Mouse (Mus musculus) forebrain, embryonic 14.5 days (tissue): ENCODE results near the gene Aff3. TPM values are rescaled to one million over a fixed set of nuclear protein-coding genes. Genes with fewer than 3 reads are reported as not detected.

Experiments used
- ATAC-seq: fragments of 200-750 bp; cut with Nextera tagmentation; 2 replicates; pipeline ENCODE4 v1.8.0; 2017; ENCODE audit warnings: mild to moderate bottlenecking, moderate library complexity
- DNase-seq: peaks from one replicate; pipeline ENCODE4 v3.0.0-alpha.2; 2015; ENCODE audit warnings: low spot score
- H3K27ac ChIP-seq: fragments of 300-500 bp; sonication (generic); 2 replicates; pipeline ENCODE4 v1.5.1; 2014; ENCODE audit warnings: low read depth, mild to moderate bottlenecking, control low read depth, low read length, moderate library complexity
- H3K27me3 ChIP-seq: fragments of 300-500 bp; sonication (generic); replicated peaks from 2 replicates; pipeline ENCODE4 v1.6.1; 2014; ENCODE audit warnings: low read length, control low read depth, mixed read lengths; ENCODE audit not compliant: control insufficient read depth, insufficient read depth
- H3K36me3 ChIP-seq: fragments of 300-500 bp; sonication (generic); 2 replicates; pipeline ENCODE4 v1.6.1; 2014; ENCODE audit warnings: low read length, control low read depth; ENCODE audit not compliant: control insufficient read depth, insufficient read depth
- H3K4me1 ChIP-seq: fragments of 300-500 bp; sonication (generic); 2 replicates; pipeline ENCODE4 v1.6.1; 2014; ENCODE audit warnings: antibody characterized with exemption, low read length, control low read depth; ENCODE audit not compliant: control insufficient read depth, insufficient read depth
- H3K4me2 ChIP-seq: fragments of 300-500 bp; sonication (generic); 2 replicates; pipeline ENCODE4 v1.6.1; 2014; ENCODE audit warnings: mild to moderate bottlenecking, control low read depth, low read length
- H3K4me3 ChIP-seq: fragments of 300-500 bp; sonication (generic); 2 replicates; pipeline ENCODE4 v1.5.1; 2014; ENCODE audit warnings: low read depth, low read length, control low read depth
- H3K9ac ChIP-seq: fragments of 300-500 bp; sonication (generic); 2 replicates; pipeline ENCODE4 v1.6.1; 2014; ENCODE audit warnings: mild to moderate bottlenecking, low read length, control low read depth, moderate library complexity
- H3K9me3 ChIP-seq: fragments of 300-500 bp; sonication (generic); replicated peaks from 2 replicates; pipeline ENCODE4 v1.6.1; 2016; ENCODE audit warnings: low read length, control low read depth, mixed read lengths; ENCODE audit not compliant: control insufficient read depth
- WGBS: fragments of 180-500 bp; shearing (Covaris S2); extraction: QIAGEN DNeasy Blood & Tissue Kit; methylation state at CpG from one replicate; pipeline ENCODE4 v1.1.7; 2014; 5-methylcytosine and 5-hydroxymethylcytosine counted together
- polyA plus RNA-seq: library from polyadenylated mRNA; unstranded; fragments of >200 nt; fragmentation: Nextera tagmentation; extraction: Ambion mirVana; gene quantifications from 2 replicates; pipeline ENCODE4 v1.2.1, GENCODE M21; 2014

Gene Aff3
- polyA plus RNA-seq, 1 experiment from 2014 or later: 15.5 TPM

GRCm38 (mm10) chr1:38271312-38271711 lies 393.4 kb downstream of the Aff3 start:
- Histone ChIP-seq H3K27me3 (no peaks in the 10 kb centered on the region), H3K9me3 (no peaks in the 10 kb centered on the region), H3K4me3 (no peak overlapping the region), H3K4me2 (no peak overlapping the region), H3K36me3 (0 out of 2 replicates have a peak, but pooled peaks cover under 1% of the 10 kb centered on the region), H3K27ac (no peak overlapping the region), H3K4me1 (peaks cover 7% of the 10 kb centered on the region; the same call in 1 of the 2 replicates), H3K9ac (no peak overlapping the region)
- DNase-seq (no peak), ATAC-seq (no peak)
- WGBS: 96% methylated on average over 2 of the region's 2 CpGs

DNA sequence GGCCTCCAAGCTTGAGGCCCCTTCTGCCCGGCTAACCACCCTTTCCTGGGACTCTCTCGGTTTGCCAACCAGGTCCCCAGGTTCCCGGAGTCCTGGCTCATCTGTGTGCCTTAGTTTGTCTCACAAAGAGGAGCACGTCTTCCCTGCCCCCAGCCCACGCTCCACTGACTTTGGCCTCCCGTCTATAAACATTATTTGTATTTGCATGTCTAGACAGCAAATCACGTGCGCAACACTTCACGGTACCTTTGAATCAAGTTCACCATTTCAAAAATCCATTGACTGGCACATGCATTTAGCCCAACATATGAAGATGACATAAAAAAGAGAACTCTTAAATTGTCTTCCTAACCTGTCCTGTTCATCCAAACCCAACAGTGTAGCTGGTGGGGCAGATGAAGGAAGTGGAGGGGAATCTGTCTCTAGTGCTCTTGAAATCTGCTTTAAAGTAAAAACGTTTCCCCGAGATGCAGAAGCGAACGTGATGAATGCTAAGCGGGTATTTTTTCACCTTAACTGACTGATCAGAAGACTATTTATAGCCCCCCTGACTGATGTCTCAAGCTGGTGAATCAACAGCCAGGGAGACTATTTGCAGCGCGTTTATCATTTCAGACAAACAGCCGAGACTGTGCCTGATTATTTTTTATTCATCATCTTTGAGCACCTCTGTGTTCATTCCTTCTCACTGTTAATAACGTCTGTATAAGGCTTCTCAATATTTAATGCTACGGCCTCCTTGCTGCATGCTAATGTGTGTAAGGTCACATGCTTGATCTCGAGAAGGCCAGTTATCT lies 396.3 kb downstream of the Aff3 start:
- H3K27ac ChIP-seq: peak overlapping the region; percentile 10; the same call in 1 of the 2 replicates
- 48% methylated on average over 20 of the region's 20 CpGs for WGBS
- H3K4me1 ChIP-seq: peaks cover 7% of the 10 kb centered on the region; the same call in 1 of the 2 replicates
- 0 out of 2 replicates have a peak, but pooled peaks have one; percentile 23 for ATAC-seq
- H3K9ac ChIP-seq: no peak overlapping the region
- H3K36me3 ChIP-seq: 0 out of 2 replicates have a peak, but pooled peaks cover 7% of the 10 kb centered on the region
- H3K4me2 ChIP-seq: no peak overlapping the region
- H3K4me3 ChIP-seq: no peak overlapping the region
- H3K27me3 ChIP-seq: no peaks in the 10 kb centered on the region
- DNase-seq: peak; percentile 47
- no peaks in the 10 kb centered on the region for H3K9me3 ChIP-seq

DNA sequence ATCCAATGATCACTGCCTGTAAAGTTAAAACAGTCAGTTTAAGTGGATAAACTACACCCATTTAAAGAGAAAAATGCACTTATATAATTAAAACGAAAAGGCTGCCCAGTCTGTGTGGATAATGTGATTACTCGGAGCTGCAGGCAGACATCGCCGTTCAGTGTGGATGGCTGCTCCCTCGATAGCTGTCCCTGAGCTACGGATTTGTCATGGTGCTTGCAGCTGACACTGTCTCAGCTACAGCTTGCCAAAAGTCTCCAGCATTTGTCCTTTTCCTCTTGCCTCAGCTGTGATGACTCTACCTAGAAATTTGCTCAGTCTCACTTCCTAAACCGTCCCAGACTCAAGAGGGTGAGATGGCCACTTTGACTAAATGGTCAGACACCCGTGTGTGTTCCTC lies 401.5 kb downstream of the Aff3 start:
- no peak overlapping the region for H3K9ac ChIP-seq
- no peak overlapping the region for H3K4me2 ChIP-seq
- peaks cover 2% of the 10 kb centered on the region; the same call in 1 of the 2 replicates for H3K4me1 ChIP-seq
- no peak overlapping the region for H3K27ac ChIP-seq
- ATAC-seq (no peak), DNase-seq (no peak)
- H3K27me3 ChIP-seq: no peaks in the 10 kb centered on the region
- H3K4me3 ChIP-seq: no peak overlapping the region
- 0 out of 2 replicates have a peak, but pooled peaks cover 7% of the 10 kb centered on the region for H3K36me3 ChIP-seq
- H3K9me3 ChIP-seq: no peaks in the 10 kb centered on the region
- WGBS: 33% methylated on average over 8 of the region's 8 CpGs

- no peak overlapping the region for H3K4me2 ChIP-seq
- DNase-seq (peak; percentile 38), ATAC-seq (no peak)
- no peaks in the 10 kb centered on the region; the same call in 1 of the 2 replicates for H3K4me1 ChIP-seq
- H3K9ac ChIP-seq: no peak overlapping the region
- no peak overlapping the region for H3K4me3 ChIP-seq
- H3K9me3 ChIP-seq: no peaks in the 10 kb centered on the region
- H3K36me3 ChIP-seq: 0 out of 2 replicates have a peak, but pooled peaks cover 7% of the 10 kb centered on the region
- 69% methylated on average over 11 of the region's 11 CpGs for WGBS
- H3K27ac ChIP-seq: no peak overlapping the region
- H3K27me3 ChIP-seq: no peaks in the 10 kb centered on the region
Measured at GRCm38 (mm10) chr1:38262362-38263154, 402.2 kb downstream of the Aff3 start.

GRCm38 (mm10) chr1:38261076-38261475 lies 403.7 kb downstream of the Aff3 start:
- ATAC-seq (no peak), DNase-seq (no peak)
- H3K36me3 ChIP-seq: 0 out of 2 replicates have a peak, but pooled peaks cover 4% of the 10 kb centered on the region
- no peaks in the 10 kb centered on the region for H3K9me3 ChIP-seq
- H3K27ac ChIP-seq: no peak overlapping the region
- WGBS: 89% methylated on average over 5 of the region's 5 CpGs
- H3K4me3 ChIP-seq: no peak overlapping the region
- H3K9ac ChIP-seq: no peak overlapping the region
- no peaks in the 10 kb centered on the region for H3K27me3 ChIP-seq
- H3K4me1 ChIP-seq: no peaks in the 10 kb centered on the region; the same call in 1 of the 2 replicates
- H3K4me2 ChIP-seq: no peak overlapping the region

DNA sequence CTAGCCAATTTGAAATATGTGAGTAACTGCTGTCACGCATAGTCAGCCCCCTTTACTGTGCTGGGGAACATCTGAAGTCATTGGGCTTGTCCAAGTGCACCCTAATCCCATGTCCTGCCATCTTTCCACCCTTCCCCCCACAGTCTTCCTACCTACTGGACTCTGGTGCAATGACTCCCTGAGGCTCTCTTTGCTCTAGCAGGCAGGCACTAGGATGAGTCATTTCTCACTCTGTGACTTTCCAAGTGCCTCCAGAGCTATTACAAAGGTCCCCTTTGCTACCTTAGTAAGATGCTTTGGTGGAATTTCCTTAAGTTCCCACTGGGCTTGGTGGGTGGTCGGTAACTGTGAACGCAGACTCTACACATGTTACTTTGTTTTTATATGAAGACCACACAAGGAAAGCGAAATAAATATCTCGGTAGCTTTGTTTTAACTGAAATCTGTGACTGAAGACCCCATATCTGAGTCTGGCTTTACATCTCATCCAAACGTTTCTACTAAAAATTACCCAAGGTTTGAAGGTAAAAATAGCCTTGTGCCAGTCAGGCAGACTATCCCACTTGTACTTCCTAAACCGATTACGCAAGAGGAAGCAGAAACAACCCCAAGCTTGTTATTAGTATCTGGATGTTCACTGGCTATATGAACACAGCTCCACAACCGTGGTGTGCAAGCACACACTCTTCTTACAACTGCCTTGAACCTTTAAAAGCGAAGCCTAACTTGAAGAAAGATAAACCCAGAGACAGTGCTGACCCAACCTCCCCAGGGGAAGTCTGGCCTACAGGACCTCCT lies 405.0 kb downstream of the Aff3 start:
- no peak overlapping the region for H3K4me3 ChIP-seq
- H3K9me3 ChIP-seq: no peaks in the 10 kb centered on the region
- no peaks in the 10 kb centered on the region for H3K36me3 ChIP-seq
- no peaks in the 10 kb centered on the region for H3K27me3 ChIP-seq
- H3K27ac ChIP-seq: no peak overlapping the region
- 90% methylated on average over 10 of the region's 10 CpGs for WGBS
- no peak overlapping the region for H3K4me2 ChIP-seq
- H3K4me1 ChIP-seq: no peaks in the 10 kb centered on the region; the same call in 1 of the 2 replicates
- DNase-seq (no peak), ATAC-seq (no peak)
- no peak overlapping the region for H3K9ac ChIP-seq

- no peaks in the 10 kb centered on the region for H3K36me3 ChIP-seq
Measured at GRCm38 (mm10) chr1:38254426-38254825, 410.3 kb downstream of the Aff3 start.

GRCm38 (mm10) chr1:38252766-38253079 lies 412.0 kb downstream of the Aff3 start:
- WGBS: 33% methylated on average over 2 of the region's 2 CpGs
- DNase-seq (peak; percentile 80), ATAC-seq (peak; percentile 26; the same call in 1 of the 2 replicates)
- Histone ChIP-seq H3K4me2 (no peak overlapping the region), H3K4me3 (no peak overlapping the region), H3K27me3 (no peaks in the 10 kb centered on the region), H3K27ac (no peak overlapping the region), H3K4me1 (no peaks in the 10 kb centered on the region), H3K9me3 (no peaks in the 10 kb centered on the region), H3K36me3 (no peaks in the 10 kb centered on the region), H3K9ac (no peak overlapping the region)

More at GRCm38 (mm10) chr1:38254426-38254825, 410.3 kb downstream of the Aff3 start:
- no peaks in the 10 kb centered on the region for H3K9me3 ChIP-seq
- no peak for ATAC-seq
- H3K27me3 ChIP-seq: no peaks in the 10 kb centered on the region
- DNase-seq: no peak
- WGBS: 89% methylated on average over 8 of the region's 8 CpGs
- no peak overlapping the region for H3K4me2 ChIP-seq
- no peak overlapping the region for H3K9ac ChIP-seq
- H3K27ac ChIP-seq: no peak overlapping the region
- no peak overlapping the region for H3K4me3 ChIP-seq
- H3K4me1 ChIP-seq: no peaks in the 10 kb centered on the region
